Mouse (Mus musculus): ENCODE measurements around the gene Fam3c.
"Not testable (repeated sequence)": the region's sequence is repeated elsewhere in the genome, so short reads cannot be mapped to it uniquely, and the experiment has no call there.

Fam3c gene

GRCm38 (mm10) chr6:22293922-22294321, 62.1 kb downstream of the Fam3c start:
- in situ Hi-C loops (cut with MboI, MseI) = no loop called here

- in situ Hi-C loops (cut with MboI, MseI) = no loop called here
These were observed 64.0 kb downstream of the Fam3c start for GRCm38 (mm10) chr6:22292056-22292455.

- in situ Hi-C loops (cut with MboI, MseI) = no loop called here
These were observed 65.3 kb downstream of the Fam3c start for GRCm38 (mm10) chr6:22290790-22291189.

- in situ Hi-C loops (cut with MboI, MseI) = no loop called here
These were observed 66.5 kb downstream of the Fam3c start for GRCm38 (mm10) chr6:22289461-22290021.

GRCm38 (mm10) chr6:22288737-22289460, 67.1 kb downstream of the Fam3c start:
- in situ Hi-C loops (cut with MboI, MseI) = no loop called here

- in situ Hi-C loops (cut with MboI, MseI) = no loop called here
These were observed 67.9 kb downstream of the Fam3c start, which contains the start of gene Wnt16 for GRCm38 (mm10) chr6:22288004-22288736. Gene Wnt16, plus strand, starts transcription at chr6:22288227.

GRCm38 (mm10) chr6:22282405-22282804, 73.6 kb downstream of the Fam3c start:
- in situ Hi-C loops (cut with MboI, MseI) = no loop called here

- in situ Hi-C loops (cut with MboI, MseI) = no loop called here
These were observed 75.7 kb downstream of the Fam3c start for GRCm38 (mm10) chr6:22280217-22280861.

- in situ Hi-C loops (cut with MboI, MseI) = no loop called here
These were observed 78.1 kb downstream of the Fam3c start for GRCm38 (mm10) chr6:22277941-22278340.

GRCm38 (mm10) chr6:22269840-22270521, 86.1 kb downstream of the Fam3c start:
- in situ Hi-C loops (cut with MboI, MseI) = no loop called here

GRCm38 (mm10) chr6:22268677-22269076, 87.4 kb downstream of the Fam3c start:
- in situ Hi-C loops (cut with MboI, MseI) = no loop called here

- in situ Hi-C loops (cut with MboI, MseI) = no loop called here
These were observed 88.0 kb downstream of the Fam3c start for GRCm38 (mm10) chr6:22267807-22268667.

- in situ Hi-C loops (cut with MboI, MseI) = no loop called here
These were observed 90.0 kb downstream of the Fam3c start for GRCm38 (mm10) chr6:22266018-22266417.

GRCm38 (mm10) chr6:22264094-22264493, 91.9 kb downstream of the Fam3c start:
- in situ Hi-C loops (cut with MboI, MseI) = not testable (repeated sequence)

- in situ Hi-C loops (cut with MboI, MseI) = no loop called here
These were observed 93.5 kb downstream of the Fam3c start for GRCm38 (mm10) chr6:22262519-22262918.

GRCm38 (mm10) chr6:22258784-22259183, 97.3 kb downstream of the Fam3c start:
- in situ Hi-C loops (cut with MboI, MseI) = no loop called here
